Mouse (Mus musculus) stomach, embryonic 14.5 days (tissue): ENCODE data around the gene Khdrbs2. TPM values are rescaled to one million over a fixed set of nuclear protein-coding genes. Genes with fewer than 3 reads are reported as not detected.

Experiments
- ATAC-seq: fragments of 200-750 bp; cut with Nextera tagmentation; 2 replicates; pipeline ENCODE4 v1.8.0; 2017; ENCODE audit warnings: low read depth, moderate TSS enrichment; ENCODE audit not compliant: insufficient number of reproducible peaks, insufficient read depth, low FRiP score
- H3K27ac ChIP-seq: fragments of 300-500 bp; sonication (generic); 2 replicates; pipeline ENCODE4 v1.5.1; 2014; ENCODE audit warnings: mild to moderate bottlenecking, low read length, moderate library complexity, mixed read lengths
- H3K27me3 ChIP-seq: fragments of 300-500 bp; sonication (generic); 2 replicates; pipeline ENCODE4 v1.6.1; 2014; ENCODE audit warnings: low read length, control low read depth, mixed read lengths; ENCODE audit not compliant: control insufficient read depth, insufficient read depth
- H3K36me3 ChIP-seq: fragments of 300-500 bp; sonication (generic); 2 replicates; pipeline ENCODE4 v1.6.1; 2014; ENCODE audit warnings: mild to moderate bottlenecking, control low read depth, low read length, moderate library complexity, mixed read lengths; ENCODE audit not compliant: control insufficient read depth, insufficient read depth
- H3K4me1 ChIP-seq: fragments of 300-500 bp; sonication (generic); 2 replicates; pipeline ENCODE4 v1.6.1; 2014; ENCODE audit warnings: low read length, control low read depth, mixed read lengths; ENCODE audit not compliant: control insufficient read depth, insufficient read depth
- H3K4me2 ChIP-seq: fragments of 300-500 bp; sonication (generic); replicated peaks from 2 replicates; pipeline ENCODE4 v1.6.1; 2014; ENCODE audit warnings: low read depth, low read length, control low read depth
- H3K4me3 ChIP-seq: fragments of 300-500 bp; sonication (generic); 2 replicates; pipeline ENCODE4 v1.5.1; 2014; ENCODE audit warnings: low read depth, low read length, control low read depth
- H3K9ac ChIP-seq: fragments of 300-500 bp; sonication (generic); replicated peaks from 2 replicates; pipeline ENCODE4 v1.6.1; 2014; ENCODE audit warnings: low read depth, mild to moderate bottlenecking, control low read depth, low read length, moderate library complexity, mixed read lengths
- H3K9me3 ChIP-seq: fragments of 300-500 bp; sonication (generic); 2 replicates; pipeline ENCODE4 v1.6.1; 2016; ENCODE audit warnings: low read depth, low read length, control low read depth; ENCODE audit not compliant: control insufficient read depth
- WGBS: fragments of 180-500 bp; shearing (Covaris S2); extraction: QIAGEN DNeasy Blood & Tissue Kit; methylation state at CpG from one replicate; pipeline ENCODE4 v1.1.7; 2014; 5-methylcytosine and 5-hydroxymethylcytosine counted together
- polyA plus RNA-seq: library from polyadenylated mRNA; unstranded; fragments of >200 nt; fragmentation: Nextera tagmentation; extraction: Ambion mirVana; gene quantifications from 2 replicates; pipeline ENCODE4 v1.2.1, GENCODE M21; 2014

Gene Khdrbs2
- 6.4 and 6.6 TPM in 2 replicates for polyA plus RNA-seq

- no peaks in the 10 kb centered on the region for H3K9me3 ChIP-seq
- H3K4me3 ChIP-seq, result peak within 1 kb of the TSS; percentile 58
- H3K4me1 ChIP-seq, result no peaks in the 10 kb centered on the region
- peak within 1 kb of the TSS; percentile 21; the same call in 1 of the 2 replicates for H3K9ac ChIP-seq
- H3K4me2 ChIP-seq, result peak within 1 kb of the TSS; percentile 84
- ATAC-seq, result peak; percentile 99
- no peak within 1 kb of the TSS for H3K27ac ChIP-seq
- no peaks in the 10 kb centered on the region for H3K36me3 ChIP-seq
- under 1% methylated on average over 53 of the region's 53 CpGs for whole genome bisulfite sequencing
- H3K27me3 ChIP-seq, result no peaks in the 10 kb centered on the region
Measured at GRCm38 (mm10) chr1:32172506-32173239, at the start of gene Khdrbs2. Gene Khdrbs2, plus strand, starts transcription at chr1:32172714.

- H3K4me1 ChIP-seq, result no peaks in the 10 kb centered on the region
- no peaks in the 10 kb centered on the region for H3K27me3 ChIP-seq
- no peak overlapping the region for H3K4me3 ChIP-seq
- 49% methylated on average over 5 of the region's 5 CpGs for WGBS
- no peak overlapping the region for H3K27ac ChIP-seq
- H3K36me3 ChIP-seq, result no peaks in the 10 kb centered on the region
- no peak for ATAC-seq
- H3K4me2 ChIP-seq, result no peak overlapping the region
- no peak overlapping the region for H3K9ac ChIP-seq
- no peaks in the 10 kb centered on the region for H3K9me3 ChIP-seq
Measured at GRCm38 (mm10) chr1:32174566-32174965, 2.1 kb downstream of the Khdrbs2 start.

- Histone ChIP-seq H3K4me1 (no peaks in the 10 kb centered on the region), H3K27ac (no peak overlapping the region), H3K9ac (no peak overlapping the region), H3K27me3 (no peaks in the 10 kb centered on the region), H3K4me2 (no peak overlapping the region), H3K9me3 (no peaks in the 10 kb centered on the region), H3K4me3 (no peak overlapping the region), H3K36me3 (no peaks in the 10 kb centered on the region)
- ATAC-seq, result no peak
- 77% methylated on average over 1 of the region's 1 CpGs for WGBS
Measured at GRCm38 (mm10) chr1:32199664-32200260, 27.2 kb downstream of the Khdrbs2 start.

GRCm38 (mm10) chr1:32248443-32248842 lies 75.9 kb downstream of the Khdrbs2 start:
- no peak overlapping the region for H3K4me3 ChIP-seq
- H3K36me3 ChIP-seq, result no peaks in the 10 kb centered on the region
- H3K9ac ChIP-seq, result no peak overlapping the region
- no peaks in the 10 kb centered on the region for H3K9me3 ChIP-seq
- no peaks in the 10 kb centered on the region for H3K27me3 ChIP-seq
- no peak overlapping the region for H3K4me2 ChIP-seq
- no peak for ATAC-seq
- WGBS, result 88% methylated on average over 5 of the region's 5 CpGs
- H3K27ac ChIP-seq, result no peak overlapping the region
- no peaks in the 10 kb centered on the region for H3K4me1 ChIP-seq

- Histone ChIP-seq H3K4me1 (no peaks in the 10 kb centered on the region), H3K9me3 (no peaks in the 10 kb centered on the region), H3K27ac (no peak overlapping the region), H3K27me3 (no peaks in the 10 kb centered on the region), H3K9ac (no peak overlapping the region), H3K36me3 (no peaks in the 10 kb centered on the region), H3K4me2 (no peak overlapping the region), H3K4me3 (no peak overlapping the region)
- WGBS, result 86% methylated on average over 2 of the region's 2 CpGs
- ATAC-seq, result no peak
Measured at GRCm38 (mm10) chr1:32249602-32250001, 77.1 kb downstream of the Khdrbs2 start.

- no peak overlapping the region for H3K4me2 ChIP-seq
- no peaks in the 10 kb centered on the region for H3K9me3 ChIP-seq
- H3K4me1 ChIP-seq, result no peaks in the 10 kb centered on the region
- no peak overlapping the region for H3K9ac ChIP-seq
- no peak overlapping the region for H3K27ac ChIP-seq
- no peak overlapping the region for H3K4me3 ChIP-seq
- no peaks in the 10 kb centered on the region for H3K27me3 ChIP-seq
- ATAC-seq, result no peak
- 97% methylated on average over 1 of the region's 1 CpGs for WGBS
- no peaks in the 10 kb centered on the region for H3K36me3 ChIP-seq
Measured at GRCm38 (mm10) chr1:32250337-32250736, 77.8 kb downstream of the Khdrbs2 start.

GRCm38 (mm10) chr1:32258942-32259341 lies 86.4 kb downstream of the Khdrbs2 start:
- Histone ChIP-seq H3K4me2 (no peak overlapping the region), H3K4me3 (no peak overlapping the region), H3K27ac (no peak overlapping the region), H3K36me3 (no peaks in the 10 kb centered on the region), H3K4me1 (no peaks in the 10 kb centered on the region), H3K9ac (no peak overlapping the region), H3K27me3 (no peaks in the 10 kb centered on the region), H3K9me3 (no peaks in the 10 kb centered on the region)
- WGBS, result 90% methylated on average over 3 of the region's 3 CpGs
- ATAC-seq, result no peak

GRCm38 (mm10) chr1:32270519-32270918 lies 98.0 kb downstream of the Khdrbs2 start:
- Histone ChIP-seq H3K27ac (no peak overlapping the region), H3K36me3 (no peaks in the 10 kb centered on the region), H3K9ac (no peak overlapping the region), H3K27me3 (no peaks in the 10 kb centered on the region), H3K4me2 (no peak overlapping the region), H3K4me1 (no peaks in the 10 kb centered on the region), H3K4me3 (no peak overlapping the region), H3K9me3 (no peaks in the 10 kb centered on the region)
- 82% methylated on average over 3 of the region's 3 CpGs for WGBS
- no peak for ATAC-seq
